Mouse (Mus musculus): ENCODE results near the gene P2ry2. TPM values are rescaled to one million over a fixed set of nuclear protein-coding genes. Genes with fewer than 3 reads are reported as not detected.

P2ry2 gene
- polyA plus RNA-seq, 1 experiment from 2014 or later: 1.7 TPM

DNA sequence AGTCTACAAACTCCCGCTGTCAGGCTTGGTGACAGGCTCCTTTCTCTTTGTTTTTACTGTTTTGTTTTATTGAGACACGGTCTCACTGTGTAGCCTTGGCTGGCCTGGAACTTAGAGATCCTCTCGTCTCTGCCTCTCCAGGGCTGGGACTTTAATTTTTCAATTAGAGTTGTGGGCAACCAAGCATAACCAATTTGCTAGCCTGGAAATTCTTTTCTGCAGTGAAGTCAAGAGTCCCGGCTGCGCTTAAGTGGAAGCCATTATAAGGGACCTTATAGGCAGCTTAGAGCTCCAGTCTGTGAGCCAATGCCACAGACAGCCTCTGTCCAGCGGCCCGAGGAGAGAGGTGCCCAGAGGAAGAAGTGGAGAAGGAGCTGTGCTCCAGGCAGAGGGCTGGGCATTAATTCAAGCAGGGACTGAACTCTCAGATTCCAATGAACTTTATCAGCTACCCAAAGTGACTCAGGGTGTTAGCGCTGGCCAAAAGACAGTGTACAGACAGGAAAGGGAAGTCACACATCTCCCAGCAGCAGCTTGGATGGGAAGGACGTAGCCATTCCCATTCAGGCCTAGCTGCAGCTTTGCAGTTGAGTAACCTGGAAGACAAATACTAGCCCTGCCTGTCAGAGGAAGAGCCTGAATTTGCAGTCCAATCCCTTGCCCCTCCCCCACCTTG is 21.9 kb downstream of the P2ry2 start:
- ATAC-seq (ENCODE audit: insufficient number of reproducible peaks, insufficient read depth, low FRiP score, low read depth): no peak
- Histone ChIP-seq H3K27ac (ENCODE audit: low read length) (no peak overlapping the region), H3K27me3 (ENCODE audit: control insufficient read depth, insufficient read depth, low read length) (no peaks in the 10 kb centered on the region), H3K4me2 (replicated peaks; ENCODE audit: low read depth, low read length) (no peak overlapping the region), H3K9me3 (ENCODE audit: control insufficient read depth, low read depth, low read length) (no peaks in the 10 kb centered on the region), H3K4me1 (ENCODE audit: control insufficient read depth, insufficient read depth, low read length) (no peaks in the 10 kb centered on the region), H3K36me3 (ENCODE audit: control insufficient read depth, insufficient read depth, low read length) (no peaks in the 10 kb centered on the region), H3K9ac (replicated peaks; ENCODE audit: low read depth, low read length) (no peak overlapping the region), H3K4me3 (ENCODE audit: low read depth, low read length) (no peak overlapping the region)
- WGBS: 70% methylated on average over 9 of the region's 9 CpGs

DNA sequence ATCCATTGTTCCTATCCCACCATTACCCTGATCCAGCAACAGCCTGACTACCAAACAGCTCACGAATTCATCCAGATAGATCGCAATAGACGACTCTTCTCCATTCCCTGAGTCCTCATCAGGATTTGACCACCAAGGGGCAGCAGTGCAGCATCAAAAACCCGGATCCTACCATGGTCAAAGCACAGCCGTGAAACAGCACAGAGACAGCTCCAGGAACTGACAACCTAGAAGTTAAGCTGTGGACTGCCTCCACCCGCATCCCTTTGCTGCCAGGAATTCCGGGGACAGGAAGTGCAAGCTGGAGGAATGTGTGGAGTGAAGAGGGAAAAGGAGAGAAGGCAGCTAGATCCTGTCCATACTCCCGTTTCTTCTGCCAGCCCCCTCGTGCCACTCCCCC is 24.6 kb downstream of the P2ry2 start:
- Histone ChIP-seq H3K9ac (replicated peaks; ENCODE audit: low read depth, low read length) (no peak overlapping the region), H3K4me1 (ENCODE audit: control insufficient read depth, insufficient read depth, low read length) (no peaks in the 10 kb centered on the region; the same call in 1 of the 2 replicates), H3K36me3 (ENCODE audit: control insufficient read depth, insufficient read depth, low read length) (no peaks in the 10 kb centered on the region), H3K4me3 (ENCODE audit: low read depth, low read length) (no peak overlapping the region), H3K9me3 (ENCODE audit: control insufficient read depth, low read depth, low read length) (no peaks in the 10 kb centered on the region), H3K27ac (ENCODE audit: low read length) (no peak overlapping the region), H3K4me2 (replicated peaks; ENCODE audit: low read depth, low read length) (no peak overlapping the region), H3K27me3 (ENCODE audit: control insufficient read depth, insufficient read depth, low read length) (no peaks in the 10 kb centered on the region)
- peak; percentile 54; the same call in 1 of the 2 replicates for ATAC-seq (ENCODE audit: insufficient number of reproducible peaks, insufficient read depth, low FRiP score, low read depth)
- WGBS: 11% methylated on average over 9 of the region's 9 CpGs

DNA sequence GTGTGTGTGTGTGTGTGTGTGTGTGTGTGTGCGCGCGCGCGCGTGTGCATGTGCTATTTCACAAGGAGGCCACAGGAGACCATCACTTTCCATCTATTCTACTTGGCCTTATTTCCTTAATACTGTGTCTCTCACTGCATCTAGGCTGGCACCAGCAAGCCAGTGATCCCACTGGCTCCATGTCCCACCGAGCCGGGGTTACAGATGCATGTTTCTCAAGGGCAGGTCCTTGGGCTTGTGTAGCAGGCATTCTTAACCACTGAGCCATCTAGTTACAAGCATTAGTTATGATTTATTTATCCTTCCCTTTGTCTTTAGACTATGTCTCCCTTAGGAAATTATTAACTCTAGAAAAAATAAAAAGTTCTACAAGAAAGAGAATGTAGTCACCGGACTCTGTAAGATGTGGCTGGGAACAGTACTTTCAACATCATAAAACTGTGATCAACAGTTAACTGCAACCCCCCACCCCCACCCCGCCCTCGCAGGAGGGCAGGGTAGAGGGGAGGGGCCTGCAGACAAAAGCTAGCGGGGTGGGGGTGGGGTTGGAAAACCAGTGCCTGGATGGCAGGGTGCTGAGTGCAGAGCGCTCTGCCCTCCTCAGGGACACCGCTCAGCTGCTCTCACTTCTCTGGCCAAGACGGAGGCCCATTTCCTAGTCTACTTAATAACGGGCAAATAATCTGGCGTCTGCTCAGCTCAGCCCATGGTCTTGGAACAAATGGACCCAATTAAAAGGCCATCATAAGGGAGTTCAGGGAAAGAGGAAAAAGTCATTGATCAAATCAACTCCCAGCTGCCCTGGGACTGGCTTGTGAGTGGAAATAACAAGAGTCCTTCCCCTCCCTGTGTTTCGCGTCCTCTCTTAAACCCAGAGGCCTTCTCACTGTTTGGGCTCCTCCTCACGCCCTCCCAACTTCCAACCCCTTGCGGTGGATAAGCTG is 27.9 kb downstream of the P2ry2 start:
- Histone ChIP-seq H3K4me2 (replicated peaks; ENCODE audit: low read depth, low read length) (peak overlapping the region; percentile 22; the same call in 1 of the 2 replicates), H3K36me3 (ENCODE audit: control insufficient read depth, insufficient read depth, low read length) (no peaks in the 10 kb centered on the region), H3K4me3 (ENCODE audit: low read depth, low read length) (no peak overlapping the region), H3K9ac (replicated peaks; ENCODE audit: low read depth, low read length) (no peak overlapping the region), H3K27ac (ENCODE audit: low read length) (peak overlapping the region; percentile 34), H3K4me1 (ENCODE audit: control insufficient read depth, insufficient read depth, low read length) (no peaks in the 10 kb centered on the region; the same call in 1 of the 2 replicates), H3K9me3 (ENCODE audit: control insufficient read depth, low read depth, low read length) (no peaks in the 10 kb centered on the region), H3K27me3 (ENCODE audit: control insufficient read depth, insufficient read depth, low read length) (no peaks in the 10 kb centered on the region)
- peak; percentile 80 for ATAC-seq (ENCODE audit: insufficient number of reproducible peaks, insufficient read depth, low FRiP score, low read depth)
- WGBS: 38% methylated on average over 21 of the region's 21 CpGs

DNA sequence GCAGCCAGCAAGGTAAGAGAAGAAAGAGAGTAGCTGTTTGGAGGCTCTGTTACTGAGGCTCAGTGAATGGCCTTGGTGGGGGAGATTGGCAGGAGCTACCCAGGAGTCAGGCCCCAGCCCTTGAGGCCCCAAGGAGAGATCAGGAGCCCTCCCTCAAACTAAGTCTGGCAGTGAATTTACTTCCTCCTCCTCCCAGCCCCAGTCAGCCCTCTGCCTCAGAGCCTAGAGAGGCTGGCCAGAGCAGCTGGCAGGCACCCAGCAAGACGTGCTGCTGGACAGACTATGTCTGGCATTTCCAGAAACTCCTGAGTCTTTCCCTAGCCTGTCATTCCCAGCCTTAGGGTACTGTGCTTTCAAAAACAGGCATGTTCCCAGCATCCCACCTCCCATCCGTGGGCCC is 33.5 kb downstream of the P2ry2 start:
- Histone ChIP-seq H3K27me3 (ENCODE audit: control insufficient read depth, insufficient read depth, low read length) (0 out of 2 replicates have a peak, but pooled peaks cover 5% of the 10 kb centered on the region), H3K4me3 (ENCODE audit: low read depth, low read length) (no peak overlapping the region), H3K4me1 (ENCODE audit: control insufficient read depth, insufficient read depth, low read length) (peaks cover 14% of the 10 kb centered on the region), H3K36me3 (ENCODE audit: control insufficient read depth, insufficient read depth, low read length) (no peaks in the 10 kb centered on the region), H3K27ac (ENCODE audit: low read length) (peak overlapping the region; percentile 44; the same call in 1 of the 2 replicates), H3K4me2 (replicated peaks; ENCODE audit: low read depth, low read length) (no peak overlapping the region), H3K9me3 (ENCODE audit: control insufficient read depth, low read depth, low read length) (no peaks in the 10 kb centered on the region), H3K9ac (replicated peaks; ENCODE audit: low read depth, low read length) (no peak overlapping the region)
- ATAC-seq (ENCODE audit: insufficient number of reproducible peaks, insufficient read depth, low FRiP score, low read depth): peak; percentile 77
- WGBS: 34% methylated on average over 2 of the region's 2 CpGs

- Histone ChIP-seq H3K36me3 (ENCODE audit: control insufficient read depth, insufficient read depth, low read length) (no peaks in the 10 kb centered on the region), H3K27me3 (ENCODE audit: control insufficient read depth, insufficient read depth, low read length) (peaks cover 9% of the 10 kb centered on the region; the same call in 1 of the 2 replicates), H3K4me3 (ENCODE audit: low read depth, low read length) (no peak overlapping the region), H3K9me3 (ENCODE audit: control insufficient read depth, low read depth, low read length) (no peaks in the 10 kb centered on the region), H3K4me1 (ENCODE audit: control insufficient read depth, insufficient read depth, low read length) (peaks cover 20% of the 10 kb centered on the region), H3K27ac (ENCODE audit: low read length) (no peak overlapping the region), H3K4me2 (replicated peaks; ENCODE audit: low read depth, low read length) (no peak overlapping the region), H3K9ac (replicated peaks; ENCODE audit: low read depth, low read length) (no peak overlapping the region)
- no peak for ATAC-seq (ENCODE audit: insufficient number of reproducible peaks, insufficient read depth, low FRiP score, low read depth)
- WGBS: 82% methylated on average over 5 of the region's 5 CpGs
Measured at GRCm38 (mm10) chr7:100978171-100978570, 34.5 kb downstream of the P2ry2 start.

- H3K27me3 ChIP-seq (ENCODE audit: control insufficient read depth, insufficient read depth, low read length): peaks cover 9% of the 10 kb centered on the region; the same call in 1 of the 2 replicates
- H3K4me2 ChIP-seq (replicated peaks; ENCODE audit: low read depth, low read length): peak within 1 kb of the TSS; percentile 67
- 0 out of 2 replicates have a peak within 1 kb of the TSS, but pooled peaks have one; percentile 3 for H3K9ac ChIP-seq (replicated peaks; ENCODE audit: low read depth, low read length)
- peak; percentile 39; the same call in 1 of the 2 replicates for ATAC-seq (ENCODE audit: insufficient number of reproducible peaks, insufficient read depth, low FRiP score, low read depth)
- H3K36me3 ChIP-seq (ENCODE audit: control insufficient read depth, insufficient read depth, low read length): no peaks in the 10 kb centered on the region
- H3K4me3 ChIP-seq (ENCODE audit: low read depth, low read length): peak within 1 kb of the TSS; percentile 32
- no peaks in the 10 kb centered on the region for H3K9me3 ChIP-seq (ENCODE audit: control insufficient read depth, low read depth, low read length)
- WGBS: 5% methylated on average over 36 of the region's 36 CpGs
- peaks cover 18% of the 10 kb centered on the region for H3K4me1 ChIP-seq (ENCODE audit: control insufficient read depth, insufficient read depth, low read length)
- no peak within 1 kb of the TSS for H3K27ac ChIP-seq (ENCODE audit: low read length)
Measured at GRCm38 (mm10) chr7:100974135-100974903, 38.3 kb downstream of the P2ry2 start, which contains the start of gene P2ry6. Gene P2ry6, minus strand, starts transcription at chr7:100974649.

DNA sequence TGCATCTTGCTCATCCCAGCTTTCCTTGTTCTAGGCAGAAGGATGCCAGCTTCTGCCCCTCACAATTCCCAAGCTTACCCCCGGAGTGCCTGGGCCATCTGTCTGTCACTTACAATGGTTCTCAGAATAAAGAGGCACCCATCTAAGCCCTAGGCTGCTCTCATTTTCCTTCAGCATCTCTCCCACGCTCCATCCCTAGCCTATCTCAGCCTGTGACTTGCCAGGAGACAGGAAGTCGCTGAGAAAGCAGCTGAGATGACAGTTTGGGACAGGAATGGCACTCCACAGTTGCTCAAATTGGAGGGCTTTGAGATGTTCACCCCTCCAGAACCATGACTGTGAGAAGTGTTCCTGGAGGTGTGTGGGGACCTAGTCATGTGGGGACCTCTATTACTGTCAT is 39.8 kb downstream of the P2ry2 start:
- ATAC-seq (ENCODE audit: insufficient number of reproducible peaks, insufficient read depth, low FRiP score, low read depth): no peak
- Histone ChIP-seq H3K4me1 (ENCODE audit: control insufficient read depth, insufficient read depth, low read length) (0 out of 2 replicates have a peak, but pooled peaks cover 12% of the 10 kb centered on the region), H3K27me3 (ENCODE audit: control insufficient read depth, insufficient read depth, low read length) (peaks cover 9% of the 10 kb centered on the region; the same call in 1 of the 2 replicates), H3K27ac (ENCODE audit: low read length) (no peak overlapping the region), H3K9me3 (ENCODE audit: control insufficient read depth, low read depth, low read length) (no peaks in the 10 kb centered on the region), H3K36me3 (ENCODE audit: control insufficient read depth, insufficient read depth, low read length) (no peaks in the 10 kb centered on the region), H3K4me2 (replicated peaks; ENCODE audit: low read depth, low read length) (no peak overlapping the region), H3K9ac (replicated peaks; ENCODE audit: low read depth, low read length) (no peak overlapping the region), H3K4me3 (ENCODE audit: low read depth, low read length) (no peak overlapping the region)
- 49% methylated on average over 3 of the region's 3 CpGs for WGBS
